Mouse (Mus musculus): Measurements from ENCODE around the gene Kcnk5. TPM values are rescaled to one million over a fixed set of nuclear protein-coding genes. Genes with fewer than 3 reads are reported as not detected.

The Kcnk5 gene
- polyA plus RNA-seq (2017; shearing (Covaris generic)): 19.0 TPM

DNA sequence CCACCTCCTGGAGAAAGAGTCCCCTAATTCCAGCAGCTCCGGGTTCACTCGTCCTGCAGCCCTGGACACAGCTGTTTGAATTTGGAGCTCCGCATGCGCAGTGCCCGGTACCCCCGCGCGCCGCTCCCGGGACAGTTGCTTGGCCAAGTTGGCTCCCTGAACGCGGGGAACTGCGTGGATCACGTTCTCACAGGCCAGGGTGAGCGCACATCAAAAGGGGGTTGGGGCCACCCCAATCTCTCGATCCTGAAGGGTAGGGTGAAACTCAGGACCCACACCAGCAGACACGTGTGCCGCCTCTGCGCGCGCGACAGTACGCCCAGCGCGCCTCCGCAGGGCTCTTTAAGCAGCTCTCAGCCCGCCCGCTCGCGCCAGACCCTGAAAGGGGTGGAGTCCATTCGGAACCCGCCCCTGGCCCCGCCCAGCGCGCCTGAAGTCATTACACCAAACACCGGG, at the start of gene Kcnk5:
Gene Kcnk5 (minus strand): TSS at position 344 of the 456 bp plus-strand sequence.

DNA sequence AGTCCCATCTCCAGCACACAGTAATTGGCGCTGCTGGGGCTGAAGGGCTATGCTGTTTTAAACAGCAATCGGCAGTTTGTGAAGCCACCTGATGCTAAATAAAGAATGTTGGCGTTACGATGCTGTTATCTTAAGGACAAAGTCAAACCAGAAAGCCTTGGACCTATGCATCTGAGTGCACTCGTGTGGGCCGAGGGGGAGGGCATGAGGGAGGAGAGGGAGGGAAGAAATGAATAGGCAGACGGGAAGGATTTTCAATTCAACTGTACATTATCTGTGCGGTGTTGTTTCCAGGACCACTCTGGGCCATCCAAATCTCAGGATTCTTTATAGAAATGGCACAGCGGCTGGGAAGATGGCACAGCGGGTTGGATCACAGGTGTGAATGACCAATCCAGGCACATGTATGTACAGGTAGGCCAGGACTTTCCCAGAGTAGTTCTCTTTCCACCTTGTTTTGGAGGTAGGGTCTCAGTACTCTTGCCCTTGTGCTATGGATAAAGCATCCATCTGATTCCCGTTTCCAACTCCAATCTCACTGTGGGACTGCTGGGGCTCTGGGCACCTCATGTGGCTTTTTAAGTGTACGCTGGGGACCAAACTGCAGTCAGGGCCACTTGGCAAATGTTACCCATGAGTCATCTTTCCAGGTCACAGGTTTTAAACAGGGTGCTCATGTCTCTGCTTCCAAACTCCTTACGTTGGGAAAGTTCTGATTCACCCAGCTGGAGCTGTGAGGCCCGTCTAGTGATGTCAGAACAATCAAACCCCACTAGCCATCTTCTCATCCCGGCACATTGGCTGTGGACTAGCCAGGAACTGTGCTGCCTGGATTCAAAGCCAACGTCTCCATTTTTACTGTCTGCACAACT, 42.9 kb downstream of the Kcnk5 start, which contains the start of gene Saysd1:
Gene Saysd1 (minus strand): TSS at position 51 of the 872 bp plus-strand sequence.

Other genes starting within 250 kb of the Kcnk5 start
- gene Gng2, start 204.2 kb downstream of the Kcnk5 start, polyA plus RNA-seq (2017; shearing (Covaris generic)): 97.5 TPM
- 21.5 TPM for gene Saysd1, start 43.3 kb downstream of the Kcnk5 start, polyA plus RNA-seq (2017; shearing (Covaris generic))
- gene Kcnk16, start 87.4 kb upstream of the Kcnk5 start, polyA plus RNA-seq (2017; shearing (Covaris generic)): 0.56 TPM
- 11.5 TPM for gene Nudt13, start 112.9 kb upstream of the Kcnk5 start, polyA plus RNA-seq (2017; shearing (Covaris generic))
- 27.7 TPM for gene Ecd, start 166.3 kb upstream of the Kcnk5 start, polyA plus RNA-seq (2017; shearing (Covaris generic))
- 39.2 TPM for gene Fam149b, start 166.4 kb upstream of the Kcnk5 start, polyA plus RNA-seq (2017; shearing (Covaris generic))
- gene Dnajc9, start 207.1 kb upstream of the Kcnk5 start, polyA plus RNA-seq (2017; shearing (Covaris generic)): 107 TPM
- 35.1 TPM for gene Mrps16, start 211.8 kb upstream of the Kcnk5 start, polyA plus RNA-seq (2017; shearing (Covaris generic))

Measured in effector memory CD4-positive, alpha-beta T cell, adult 7 months (primary cell).